Mouse (Mus musculus): ENCODE results near the gene Hlcs. TPM values are rescaled to one million over a fixed set of nuclear protein-coding genes. Genes with fewer than 3 reads are reported as not detected.

Gene Hlcs
- polyA plus RNA-seq, 1 experiment from 2014 or later: 2.8 TPM

GRCm38 (mm10) chr16:94087570-94088225 lies 225.7 kb downstream of the Hlcs start:
- no peaks in the 10 kb centered on the region for H3K9me3 ChIP-seq (ENCODE audit: control insufficient read depth)
- no peak for TF ChIP-seq CTCF (IDR thresholded peaks at IDR 0.05; ENCODE audit: low read depth)
- no peak overlapping the region for H3K27ac ChIP-seq (ENCODE audit: low read depth, low read length)
- peak overlapping the region; percentile 3; the same call in 1 of the 2 replicates for H3K4me3 ChIP-seq (ENCODE audit: low read depth, low read length)
- ATAC-seq: no peak
- WGBS: 8% methylated on average over 16 of the region's 16 CpGs
- no peaks in the 10 kb centered on the region for H3K36me3 ChIP-seq (ENCODE audit: control insufficient read depth, insufficient read depth)
- no peaks in the 10 kb centered on the region for H3K4me1 ChIP-seq (replicated peaks; ENCODE audit: control insufficient read depth, insufficient read depth, low read length)
- H3K4me2 ChIP-seq (replicated peaks; ENCODE audit: low read depth): peak overlapping the region; percentile 27; the same call in 1 of the 2 replicates
- H3K27me3 ChIP-seq (replicated peaks; ENCODE audit: control insufficient read depth, insufficient read depth, low read length): peaks cover 98% of the 10 kb centered on the region
- H3K9ac ChIP-seq (ENCODE audit: low read depth, low read length): no peak overlapping the region

GRCm38 (mm10) chr16:94086701-94087569 lies 226.4 kb downstream of the Hlcs start:
- Histone ChIP-seq H3K27me3 (replicated peaks; ENCODE audit: control insufficient read depth, insufficient read depth, low read length) (peaks cover 98% of the 10 kb centered on the region), H3K4me3 (ENCODE audit: low read depth, low read length) (peak overlapping the region; percentile 3; the same call in 1 of the 2 replicates), H3K9ac (ENCODE audit: low read depth, low read length) (no peak overlapping the region), H3K36me3 (ENCODE audit: control insufficient read depth, insufficient read depth) (no peaks in the 10 kb centered on the region), H3K4me2 (replicated peaks; ENCODE audit: low read depth) (peak overlapping the region; percentile 27; the same call in 1 of the 2 replicates), H3K4me1 (replicated peaks; ENCODE audit: control insufficient read depth, insufficient read depth, low read length) (no peaks in the 10 kb centered on the region), H3K9me3 (ENCODE audit: control insufficient read depth) (no peaks in the 10 kb centered on the region), H3K27ac (ENCODE audit: low read depth, low read length) (no peak overlapping the region)
- no peak for ATAC-seq
- 2% methylated on average over 50 of the region's 50 CpGs for WGBS
- no peak for TF ChIP-seq CTCF (IDR thresholded peaks at IDR 0.05; ENCODE audit: low read depth)

- no peak for ATAC-seq
- Histone ChIP-seq H3K27me3 (replicated peaks; ENCODE audit: control insufficient read depth, insufficient read depth, low read length) (peaks cover 97% of the 10 kb centered on the region), H3K4me2 (replicated peaks; ENCODE audit: low read depth) (peak overlapping the region; percentile 65), H3K36me3 (ENCODE audit: control insufficient read depth, insufficient read depth) (no peaks in the 10 kb centered on the region), H3K9ac (ENCODE audit: low read depth, low read length) (no peak overlapping the region), H3K4me3 (ENCODE audit: low read depth, low read length) (peak overlapping the region; percentile 46), H3K27ac (ENCODE audit: low read depth, low read length) (no peak overlapping the region), H3K9me3 (ENCODE audit: control insufficient read depth) (no peaks in the 10 kb centered on the region), H3K4me1 (replicated peaks; ENCODE audit: control insufficient read depth, insufficient read depth, low read length) (no peaks in the 10 kb centered on the region)
- TF ChIP-seq CTCF (IDR thresholded peaks at IDR 0.05; ENCODE audit: low read depth): no peak
- 1% methylated on average over 57 of the region's 57 CpGs for WGBS
Observed at GRCm38 (mm10) chr16:94085603-94086285, 227.6 kb downstream of the Hlcs start.

- Histone ChIP-seq H3K4me1 (replicated peaks; ENCODE audit: control insufficient read depth, insufficient read depth, low read length) (no peaks in the 10 kb centered on the region), H3K9ac (ENCODE audit: low read depth, low read length) (no peak within 1 kb of the TSS), H3K36me3 (ENCODE audit: control insufficient read depth, insufficient read depth) (no peaks in the 10 kb centered on the region), H3K9me3 (ENCODE audit: control insufficient read depth) (no peaks in the 10 kb centered on the region), H3K27ac (ENCODE audit: low read depth, low read length) (no peak within 1 kb of the TSS), H3K4me3 (ENCODE audit: low read depth, low read length) (peak within 1 kb of the TSS; percentile 46), H3K27me3 (replicated peaks; ENCODE audit: control insufficient read depth, insufficient read depth, low read length) (peaks cover 97% of the 10 kb centered on the region), H3K4me2 (replicated peaks; ENCODE audit: low read depth) (peak within 1 kb of the TSS; percentile 65)
- TF ChIP-seq CTCF (IDR thresholded peaks at IDR 0.05; ENCODE audit: low read depth): no peak
- WGBS: under 1% methylated on average over 90 of the region's 96 CpGs
- no peak for ATAC-seq
Observed at GRCm38 (mm10) chr16:94084711-94085602, 228.4 kb downstream of the Hlcs start, which contains the start of gene Sim2. Sim2 (plus strand) TSS chr16:94084931.

GRCm38 (mm10) chr16:94083848-94084525 lies 229.4 kb downstream of the Hlcs start:
- H3K9me3 ChIP-seq (ENCODE audit: control insufficient read depth): no peaks in the 10 kb centered on the region
- ATAC-seq: no peak
- 1% methylated on average over 41 of the region's 41 CpGs for WGBS
- TF ChIP-seq CTCF (IDR thresholded peaks at IDR 0.05; ENCODE audit: low read depth): no peak
- peaks cover 97% of the 10 kb centered on the region for H3K27me3 ChIP-seq (replicated peaks; ENCODE audit: control insufficient read depth, insufficient read depth, low read length)
- no peak overlapping the region for H3K4me2 ChIP-seq (replicated peaks; ENCODE audit: low read depth)
- no peak overlapping the region for H3K9ac ChIP-seq (ENCODE audit: low read depth, low read length)
- no peaks in the 10 kb centered on the region for H3K36me3 ChIP-seq (ENCODE audit: control insufficient read depth, insufficient read depth)
- H3K4me3 ChIP-seq (ENCODE audit: low read depth, low read length): no peak overlapping the region
- H3K27ac ChIP-seq (ENCODE audit: low read depth, low read length): no peak overlapping the region
- H3K4me1 ChIP-seq (replicated peaks; ENCODE audit: control insufficient read depth, insufficient read depth, low read length): no peaks in the 10 kb centered on the region

Measured in intestine, postnatal 0 days (tissue).